Mouse (Mus musculus) limb, embryonic 14.5 days (tissue): ENCODE measurements around the gene Atg7. TPM values are rescaled to one million over a fixed set of nuclear protein-coding genes. Genes with fewer than 3 reads are reported as not detected.

Source experiments
- ATAC-seq: fragments of 200-750 bp; cut with Nextera tagmentation; 2 replicates; pipeline ENCODE4 v1.8.0; 2017; ENCODE audit warnings: low read depth, moderate number of reproducible peaks, moderate TSS enrichment; ENCODE audit not compliant: low FRiP score
- DNase-seq: peaks from one replicate; pipeline ENCODE4 v3.0.0-alpha.2; 2015; ENCODE audit warnings: low spot score
- H3K27ac ChIP-seq: fragments of 300-500 bp; sonication (generic); replicated peaks from 2 replicates; pipeline ENCODE4 v1.5.1; 2014; ENCODE audit warnings: low read depth, mild to moderate bottlenecking, low read length, moderate library complexity, mixed read lengths
- H3K27me3 ChIP-seq: fragments of 300-500 bp; sonication (generic); 2 replicates; pipeline ENCODE4 v1.6.1; 2014; ENCODE audit warnings: low read length, mixed read lengths; ENCODE audit not compliant: control insufficient read depth, insufficient read depth
- H3K36me3 ChIP-seq: fragments of 300-500 bp; sonication (generic); 2 replicates; pipeline ENCODE4 v1.6.1; 2014; ENCODE audit warnings: mild to moderate bottlenecking, low read length, moderate library complexity, mixed read lengths; ENCODE audit not compliant: control insufficient read depth, insufficient read depth
- H3K4me1 ChIP-seq: fragments of 300-500 bp; sonication (generic); 2 replicates; pipeline ENCODE4 v1.6.1; 2014; ENCODE audit warnings: antibody characterized with exemption, low read length, mixed read lengths; ENCODE audit not compliant: control insufficient read depth, insufficient read depth
- H3K4me2 ChIP-seq: fragments of 300-500 bp; sonication (generic); replicated peaks from 2 replicates; pipeline ENCODE4 v1.6.1; 2014; ENCODE audit warnings: low read depth, mild to moderate bottlenecking, low read length, moderate library complexity; ENCODE audit not compliant: severe bottlenecking
- H3K4me3 ChIP-seq: fragments of 300-500 bp; sonication (generic); replicated peaks from 2 replicates; pipeline ENCODE4 v1.5.1; 2014; ENCODE audit warnings: low read length
- H3K9ac ChIP-seq: fragments of 300-500 bp; sonication (generic); 2 replicates; pipeline ENCODE4 v1.6.1; 2014; ENCODE audit warnings: mild to moderate bottlenecking, low read depth, low read length, moderate library complexity; ENCODE audit not compliant: severe bottlenecking
- H3K9me3 ChIP-seq: fragments of 300-500 bp; sonication (generic); 2 replicates; pipeline ENCODE4 v1.6.1; 2016; ENCODE audit warnings: low read length; ENCODE audit not compliant: control insufficient read depth
- POLR2A ChIP-seq: fragments of 200-500 bp; IDR thresholded peaks from 2 replicates; pipeline ENCODE4 v1.8.0; 2012; ENCODE audit warnings: inconsistent platforms, mild to moderate bottlenecking, moderate library complexity, borderline replicate concordance; ENCODE audit not compliant: insufficient read depth, insufficient read length; ENCODE audit errors: extremely low read depth
- WGBS: fragments of 180-500 bp; shearing (Covaris S2); extraction: QIAGEN DNeasy Blood & Tissue Kit; methylation state at CpG from one replicate; pipeline ENCODE4 v1.1.7; 2014; 5-methylcytosine and 5-hydroxymethylcytosine counted together
- polyA plus RNA-seq, 2 experiments: library from polyadenylated mRNA; depleted of rRNA in 1 of 2; stranded (reverse) in 1 of 2; unstranded in 1 of 2; fragments of >200 nt; fragmentation: Nextera tagmentation in 1 of 2; extraction: Ambion mirVana in 1 of 2; gene quantifications; 2 replicates each; pipeline versions ENCODE4 v1.2.1 to v1.2.3; 2012 to 2014

The Atg7 gene
- polyA plus RNA-seq, 2 experiments, result 11.6 to 19.2 TPM

DNA sequence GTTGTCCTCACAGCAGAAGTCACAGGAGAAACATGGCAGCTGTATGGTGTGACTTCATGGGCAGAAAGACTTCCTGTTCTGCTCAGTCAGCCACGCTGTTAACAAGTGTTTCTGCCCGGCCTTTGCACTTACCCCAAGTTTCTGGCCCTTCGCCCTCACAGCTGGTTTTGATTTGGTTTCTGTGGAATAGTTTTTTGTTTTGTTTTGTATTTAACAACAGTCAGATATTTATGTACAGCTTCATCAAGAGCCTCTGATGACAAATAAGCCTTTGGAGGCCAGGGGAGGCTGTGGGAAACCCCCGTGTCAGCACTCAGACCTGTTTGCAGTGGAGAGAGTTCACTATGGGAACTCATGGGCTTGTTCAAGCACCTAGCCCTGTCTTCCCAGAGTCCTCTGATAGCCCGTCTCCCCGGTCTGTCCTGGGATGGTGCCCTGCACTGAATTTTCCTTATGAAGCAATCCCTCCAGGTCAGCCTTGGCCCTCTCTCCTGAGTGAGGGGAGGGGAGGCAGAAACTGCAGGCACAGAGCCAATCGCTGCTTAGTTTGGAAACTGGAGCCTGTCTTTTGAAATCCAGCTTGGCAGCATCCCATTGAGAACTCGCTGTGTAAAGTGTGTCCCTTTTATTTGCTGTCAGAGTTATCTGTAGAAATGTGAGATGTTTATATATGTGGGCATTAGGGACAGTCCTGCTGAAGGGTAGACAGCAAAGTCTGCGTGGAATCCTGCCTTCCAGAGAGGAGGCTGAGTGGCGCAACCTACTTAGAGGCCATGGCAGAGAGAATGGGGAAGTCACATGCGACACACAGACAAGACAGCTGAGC lies 138.7 kb downstream of the Atg7 start:
- Histone ChIP-seq H3K9ac (no peak overlapping the region), H3K4me2 (no peak overlapping the region), H3K36me3 (no peaks in the 10 kb centered on the region), H3K9me3 (no peaks in the 10 kb centered on the region), H3K27ac (peak overlapping the region; percentile 49), H3K4me1 (peaks cover 31% of the 10 kb centered on the region), H3K27me3 (no peaks in the 10 kb centered on the region), H3K4me3 (no peak overlapping the region)
- ATAC-seq, result peak; percentile 67; the same call in 1 of the 2 replicates
- no peak for TF ChIP-seq POLR2A
- DNase-seq, result peak; percentile 82
- 23% methylated on average over 11 of the region's 11 CpGs for WGBS

- no peak overlapping the region for H3K9ac ChIP-seq
- H3K9me3 ChIP-seq, result no peaks in the 10 kb centered on the region
- H3K4me2 ChIP-seq, result no peak overlapping the region
- ATAC-seq, result 0 out of 2 replicates have a peak, but pooled peaks have one; percentile 32
- peak; percentile 26 for DNase-seq
- H3K27ac ChIP-seq, result 0 out of 2 replicates have a peak overlapping the region, but pooled peaks have one; percentile 44
- peaks cover 36% of the 10 kb centered on the region for H3K4me1 ChIP-seq
- H3K4me3 ChIP-seq, result no peak overlapping the region
- WGBS, result 54% methylated on average over 7 of the region's 7 CpGs
- no peak for TF ChIP-seq POLR2A
- no peaks in the 10 kb centered on the region for H3K27me3 ChIP-seq
- no peaks in the 10 kb centered on the region for H3K36me3 ChIP-seq
Measured at GRCm38 (mm10) chr6:114782486-114782885, 139.6 kb downstream of the Atg7 start.

- ATAC-seq (no peak), DNase-seq (no peak)
- no peak overlapping the region for H3K4me2 ChIP-seq
- H3K4me1 ChIP-seq, result peaks cover 31% of the 10 kb centered on the region
- H3K9me3 ChIP-seq, result no peaks in the 10 kb centered on the region
- 29% methylated on average over 3 of the region's 3 CpGs for WGBS
- no peaks in the 10 kb centered on the region for H3K36me3 ChIP-seq
- no peak overlapping the region for H3K4me3 ChIP-seq
- no peaks in the 10 kb centered on the region for H3K27me3 ChIP-seq
- no peak overlapping the region for H3K9ac ChIP-seq
- H3K27ac ChIP-seq, result no peak overlapping the region
- TF ChIP-seq POLR2A, result no peak
Measured at GRCm38 (mm10) chr6:114786461-114786860, 143.6 kb downstream of the Atg7 start.

- 59% methylated on average over 3 of the region's 3 CpGs for WGBS
- Histone ChIP-seq H3K36me3 (no peaks in the 10 kb centered on the region), H3K4me3 (no peak overlapping the region), H3K9me3 (no peaks in the 10 kb centered on the region), H3K4me1 (peaks cover 29% of the 10 kb centered on the region), H3K27me3 (no peaks in the 10 kb centered on the region), H3K4me2 (no peak overlapping the region), H3K27ac (no peak overlapping the region), H3K9ac (no peak overlapping the region)
- DNase-seq (no peak), ATAC-seq (no peak)
- no peak for TF ChIP-seq POLR2A
Measured at GRCm38 (mm10) chr6:114787606-114788005, 144.7 kb downstream of the Atg7 start.

- no peak for ATAC-seq
- H3K4me2 ChIP-seq, result no peak overlapping the region
Measured at GRCm38 (mm10) chr6:114788663-114789062, 145.8 kb downstream of the Atg7 start.

More at GRCm38 (mm10) chr6:114788663-114789062, 145.8 kb downstream of the Atg7 start:
- Histone ChIP-seq H3K36me3 (no peaks in the 10 kb centered on the region), H3K9ac (no peak overlapping the region), H3K4me1 (peaks cover 22% of the 10 kb centered on the region), H3K27ac (no peak overlapping the region), H3K4me3 (no peak overlapping the region), H3K27me3 (no peaks in the 10 kb centered on the region), H3K9me3 (no peaks in the 10 kb centered on the region)
- 71% methylated on average over 4 of the region's 4 CpGs for WGBS
- TF ChIP-seq POLR2A, result no peak
- no peak for DNase-seq
